Mouse (Mus musculus) G1E (cell line): ENCODE data around the gene Cox8c.

Experiments used
- CTCF ChIP-seq: IDR thresholded peaks from 2 replicates; pipeline ENCODE4 v1.5.1; 2012; ENCODE audit warnings: low read depth, low read length, inconsistent platforms, mixed read lengths
- GATA1 ChIP-seq: IDR thresholded peaks from 2 replicates; pipeline ENCODE4 v1.6.1; 2012; ENCODE audit warnings: borderline replicate concordance, low read length, inconsistent platforms, mixed read lengths
- POLR2AphosphoS5 ChIP-seq: IDR thresholded peaks from 2 replicates; pipeline ENCODE4 v1.6.1; 2012; ENCODE audit warnings: low read depth, low read length, inconsistent platforms; ENCODE audit not compliant: insufficient replicate concordance
- TAL1 ChIP-seq: conservative IDR thresholded peaks from 2 replicates; pipeline ENCODE4 v1.6.1; 2012; ENCODE audit warnings: low read depth, low read length, inconsistent platforms, mixed read lengths

DNA sequence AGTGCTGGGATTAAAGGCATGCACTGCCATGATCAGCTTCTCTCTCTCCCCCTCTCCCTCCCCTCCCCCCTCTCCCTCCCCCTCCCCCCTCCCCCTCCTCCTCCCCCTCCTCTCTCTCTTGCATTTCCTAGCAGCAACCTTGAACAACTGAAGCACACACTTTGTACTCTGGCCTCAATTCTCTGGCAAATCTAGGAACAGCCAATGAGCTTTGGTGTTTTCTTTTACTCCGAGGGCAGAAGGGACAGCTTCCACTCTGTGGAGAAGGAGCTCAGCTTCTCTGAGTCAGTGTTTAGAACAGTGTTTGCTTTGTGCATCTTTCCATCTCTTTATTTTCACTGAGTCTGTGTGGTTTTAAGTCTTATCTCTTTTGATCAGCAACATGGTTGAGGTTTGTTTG is 36.8 kb downstream of the Cox8c start:
- TF ChIP-seq CTCF (no peak), POLR2AphosphoS5 (no peak), GATA1 (no peak), TAL1 (no peak)
